Mouse (Mus musculus): Measurements from ENCODE around the gene Rasl11b.

Gene Rasl11b

GRCm38 (mm10) chr5:74188886-74189285 lies 6.2 kb upstream of the Rasl11b start:
- no peak for DNase-seq

GRCm38 (mm10) chr5:74189484-74190160 lies 5.5 kb upstream of the Rasl11b start:
- DNase-seq: peak; percentile 39

GRCm38 (mm10) chr5:74190161-74190491 lies 5.0 kb upstream of the Rasl11b start:
- DNase-seq: peak; percentile 65

DNA sequence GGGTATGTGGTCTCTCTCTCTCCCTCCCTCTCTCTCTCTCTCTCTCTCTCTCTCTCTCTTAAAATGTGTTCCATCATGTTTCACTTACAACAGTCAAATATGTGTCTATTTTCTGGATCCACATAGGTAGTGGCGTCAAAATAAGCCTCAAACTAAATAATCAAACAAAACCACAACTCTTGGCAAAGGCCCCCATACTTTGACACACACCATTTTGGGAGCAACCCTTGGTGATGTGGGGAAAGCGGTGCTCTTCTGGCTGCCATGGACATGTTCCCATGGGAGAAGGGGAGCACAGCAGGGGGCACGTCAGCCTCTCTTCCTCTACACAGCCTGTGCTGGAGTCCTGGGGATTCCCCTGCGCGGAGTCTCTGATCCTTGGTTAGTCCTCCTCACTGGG lies 4.2 kb upstream of the Rasl11b start:
- DNase-seq: no peak

DNA sequence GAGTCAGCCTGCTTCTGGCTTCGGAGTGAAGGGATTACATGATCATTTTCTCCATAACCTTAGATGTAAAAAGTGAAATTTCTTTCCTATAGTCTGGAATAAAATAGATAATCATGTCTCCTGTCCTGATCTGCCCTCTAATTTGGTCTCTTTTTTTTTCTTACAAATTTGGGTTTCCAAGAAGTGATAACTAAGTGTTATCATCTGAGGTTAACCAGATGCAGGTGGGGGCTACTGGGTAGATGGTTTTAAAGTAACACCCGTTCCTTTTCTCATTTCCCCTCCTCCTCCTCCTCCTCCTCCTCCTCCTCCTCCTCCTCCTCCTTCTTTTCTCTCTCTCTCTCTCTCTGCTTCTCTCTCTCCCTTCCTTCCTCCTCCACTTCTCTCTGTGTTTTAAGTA lies 2.1 kb upstream of the Rasl11b start:
- DNase-seq: no peak

GRCm38 (mm10) chr5:74193626-74194025 lies 1.5 kb upstream of the Rasl11b start:
- DNase-seq: no peak

DNA sequence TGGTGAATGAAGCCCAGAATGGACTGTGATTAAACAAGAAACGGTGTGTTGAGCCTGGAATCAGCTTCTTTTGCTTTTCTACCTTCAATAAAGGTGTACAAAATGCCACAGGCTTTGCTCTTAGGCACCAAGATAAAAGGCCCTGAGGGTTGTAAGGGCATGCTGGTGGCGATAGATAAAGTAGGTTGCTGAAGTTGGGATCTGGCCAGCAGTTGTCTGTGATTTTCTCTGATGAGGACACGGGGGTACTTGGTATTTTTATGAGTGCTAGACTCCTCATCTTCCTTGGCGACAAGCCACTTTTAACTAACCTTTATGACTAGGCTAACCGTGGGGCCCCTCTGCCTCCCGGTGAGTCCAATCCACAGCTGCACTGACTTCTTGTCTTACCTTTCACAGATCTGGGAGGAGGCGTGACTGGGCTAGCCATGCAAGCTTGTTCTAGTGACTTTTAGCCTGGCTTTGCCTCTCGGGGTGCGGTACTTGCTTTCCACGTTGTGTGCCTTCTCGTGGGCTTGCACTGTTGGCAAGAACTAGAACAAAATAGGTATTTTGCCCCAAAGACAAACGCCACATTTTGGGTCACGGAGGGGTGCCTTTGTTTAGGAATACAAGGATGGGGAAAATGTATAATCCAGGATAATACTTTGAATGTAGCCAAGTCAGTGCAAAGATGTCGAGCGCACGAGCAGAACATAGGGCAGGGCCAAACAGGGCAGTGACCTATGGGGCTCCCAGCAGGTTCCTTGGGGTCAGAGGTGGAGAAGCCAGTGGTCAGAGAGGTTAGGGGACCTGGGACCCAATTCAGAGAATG lies 852 bp upstream of the Rasl11b start:
- no peak for DNase-seq

DNA sequence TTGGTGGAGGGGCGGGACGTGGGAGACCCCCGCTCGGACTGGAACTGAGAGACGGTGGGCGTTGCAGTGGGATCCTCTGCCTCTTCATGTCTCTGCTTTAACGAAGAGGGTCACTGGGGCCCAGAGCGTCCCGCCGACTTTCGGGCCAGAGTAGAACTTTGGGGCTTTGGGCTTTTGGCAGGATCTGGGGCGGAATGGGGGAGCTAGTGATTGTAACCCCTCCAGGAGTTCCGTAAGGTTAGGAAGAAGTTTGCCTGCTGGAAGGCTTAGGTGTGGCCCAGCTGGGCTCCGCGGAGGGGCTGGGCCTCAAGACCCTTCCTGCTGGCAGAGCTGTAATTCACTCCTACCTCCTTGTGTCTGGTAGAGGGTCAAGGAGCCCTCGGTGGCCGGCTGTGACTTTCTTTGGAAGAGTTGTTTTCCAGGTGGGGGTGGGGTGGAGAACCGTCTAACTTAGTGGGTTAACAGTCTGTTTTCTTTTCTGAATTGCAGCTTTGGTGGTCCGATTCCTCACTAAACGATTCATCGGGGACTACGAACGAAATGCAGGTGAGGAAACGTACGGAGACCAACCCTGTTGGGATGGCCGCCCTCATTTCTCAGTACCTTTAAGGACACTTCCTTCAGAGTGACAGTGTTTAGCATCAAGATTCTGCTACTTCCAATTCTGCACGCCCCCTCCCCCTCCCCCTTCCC lies 674 bp downstream of the Rasl11b start:
- no peak for DNase-seq

DNA sequence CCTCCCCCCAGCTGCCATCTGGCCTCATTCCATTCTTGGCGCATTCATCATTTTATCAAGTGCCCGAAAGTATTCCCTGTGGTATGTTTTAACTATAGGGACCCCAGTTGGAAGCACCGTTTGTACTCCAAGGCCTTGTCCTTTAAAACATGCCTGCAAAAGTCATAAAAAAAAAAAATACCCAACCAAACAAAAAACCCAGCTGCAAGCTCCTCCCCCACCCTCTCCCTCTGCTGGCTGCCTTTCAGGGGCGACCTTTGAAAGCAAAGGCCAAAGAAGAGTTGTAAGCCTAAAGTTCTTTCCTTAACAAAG lies 1.2 kb downstream of the Rasl11b start:
- DNase-seq: peak; percentile 66

- no peak for DNase-seq
Observed at GRCm38 (mm10) chr5:74197541-74198330, 2.6 kb downstream of the Rasl11b start.

DNA sequence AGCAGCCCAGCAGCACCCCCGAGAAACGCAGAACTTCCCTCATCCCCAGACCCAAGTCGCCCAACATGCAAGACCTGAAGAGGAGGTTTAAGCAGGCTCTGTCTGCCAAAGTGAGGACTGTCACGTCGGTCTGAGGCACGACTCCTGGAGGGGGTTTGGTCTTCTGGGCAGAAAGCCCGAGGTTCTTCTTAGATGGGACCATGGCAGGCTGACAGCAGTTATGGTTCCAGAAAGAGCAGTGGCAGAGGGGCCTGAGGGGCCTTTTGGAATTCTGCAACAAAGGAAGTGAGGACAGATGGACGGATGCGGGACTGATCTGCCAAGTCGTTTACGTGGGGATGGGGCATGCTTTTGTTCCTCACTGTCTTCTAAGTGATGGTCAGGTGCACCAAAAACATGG lies 3.4 kb downstream of the Rasl11b start:
- no peak for DNase-seq

DNA sequence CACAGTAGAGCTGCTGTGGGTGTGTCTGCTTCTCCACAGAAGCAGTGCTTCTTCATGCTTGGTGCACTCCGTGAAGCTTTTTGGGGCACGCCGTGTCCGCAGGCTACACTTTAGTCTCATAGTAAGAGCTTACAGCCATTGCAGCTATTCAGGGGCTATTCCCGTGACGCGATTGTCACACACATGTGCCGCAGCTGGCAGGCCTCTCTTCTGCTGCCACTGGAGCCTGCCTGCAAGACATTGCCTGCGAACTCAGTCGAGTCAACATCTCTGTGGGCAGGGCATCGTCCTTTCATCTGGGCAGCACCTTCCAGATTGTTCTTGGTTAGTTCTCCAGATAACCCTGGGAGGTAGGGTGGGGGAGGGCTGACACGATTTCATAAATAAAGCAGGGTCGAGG lies 4.7 kb downstream of the Rasl11b start:
- no peak for DNase-seq

- no peak for DNase-seq
Observed at GRCm38 (mm10) chr5:74200481-74200880, 5.4 kb downstream of the Rasl11b start.

- no peak for DNase-seq
Observed at GRCm38 (mm10) chr5:74201570-74202357, 6.7 kb downstream of the Rasl11b start.

DNA sequence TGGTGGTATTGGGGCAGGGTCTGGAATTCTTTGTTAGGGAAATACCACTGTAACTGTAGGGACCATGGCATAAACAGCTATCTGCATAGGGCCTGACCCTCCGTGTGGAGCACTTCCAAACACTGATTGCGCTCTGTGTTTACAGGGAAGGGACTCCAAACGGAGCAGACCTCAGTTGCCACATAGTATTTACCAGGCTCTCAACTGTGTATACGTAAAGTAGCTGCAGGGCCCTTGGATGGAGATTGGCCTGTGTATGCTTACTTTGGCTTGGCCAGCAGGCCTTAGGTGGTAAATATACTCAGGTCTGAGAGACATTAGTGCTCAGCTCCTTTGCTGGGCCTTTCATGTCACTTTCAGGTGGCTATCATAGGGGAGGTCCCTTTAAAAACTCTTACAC lies 7.4 kb downstream of the Rasl11b start:
- DNase-seq: no peak

- DNase-seq: no peak
Observed at GRCm38 (mm10) chr5:74204465-74204864, 9.4 kb downstream of the Rasl11b start.

- no peak for DNase-seq
Observed at GRCm38 (mm10) chr5:74205509-74205908, 10.4 kb downstream of the Rasl11b start.

DNA sequence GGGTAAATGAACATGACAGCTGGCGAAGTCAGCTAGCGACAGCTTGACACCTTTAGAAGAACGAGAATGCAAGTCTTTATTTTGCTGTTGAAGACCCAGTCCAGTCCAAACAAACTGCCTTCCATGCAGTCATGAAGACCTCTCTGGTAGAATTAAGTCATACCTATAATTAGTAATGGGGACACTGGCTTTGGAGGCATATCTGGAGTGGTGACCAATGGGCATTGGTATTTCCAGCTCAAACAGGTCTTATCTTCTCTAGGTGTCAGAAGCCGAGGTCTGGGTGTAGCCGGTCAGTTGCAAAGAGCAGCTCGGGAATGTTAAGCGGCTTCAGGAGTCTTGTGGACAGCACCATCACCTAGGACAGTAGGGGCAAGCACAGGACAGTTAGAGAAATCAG lies 11.0 kb downstream of the Rasl11b start:
- no peak for DNase-seq

DNA sequence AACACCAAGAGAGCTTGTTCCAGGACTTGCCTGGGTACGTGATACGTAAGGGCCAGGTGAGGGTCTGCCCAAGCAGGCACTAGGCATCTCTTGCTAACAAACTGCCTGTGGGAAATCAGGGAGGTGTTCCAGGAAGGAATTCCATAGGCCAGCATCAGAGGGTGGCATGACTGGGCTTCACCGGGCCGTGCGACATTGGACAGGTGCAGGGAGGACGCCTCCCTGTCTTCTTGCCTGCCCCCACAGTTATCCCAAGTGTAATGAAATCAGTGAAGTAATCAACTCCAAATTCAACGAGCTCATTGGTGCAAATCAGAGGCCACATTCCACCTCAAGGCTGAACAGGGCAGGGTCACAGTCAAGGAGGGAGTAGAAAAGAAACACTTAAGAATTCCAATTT lies 11.6 kb downstream of the Rasl11b start:
- peak; percentile 41 for DNase-seq

DNA sequence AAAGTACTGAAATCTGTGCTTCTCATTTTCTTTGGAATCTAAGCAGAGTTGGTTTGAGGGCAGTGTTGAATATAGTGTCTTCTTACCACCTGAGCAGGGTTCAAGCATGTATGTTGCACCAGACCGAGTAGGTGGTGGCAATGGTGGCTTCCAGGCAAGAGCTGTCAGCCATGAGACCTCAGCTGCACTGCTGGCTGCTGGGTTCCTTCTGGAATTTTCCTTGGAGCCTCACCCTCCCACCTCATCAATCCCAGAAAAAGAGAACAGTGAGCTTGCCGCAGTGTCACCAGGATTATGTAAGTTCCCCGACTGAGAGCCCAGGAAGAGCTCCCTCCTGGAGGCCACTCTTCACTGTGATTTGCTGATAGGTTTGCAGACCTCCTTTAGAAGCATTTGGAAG lies 12.1 kb downstream of the Rasl11b start:
- DNase-seq: no peak

GRCm38 (mm10) chr5:74208438-74208837 lies 13.4 kb downstream of the Rasl11b start:
- DNase-seq: no peak

- no peak for DNase-seq
Observed at GRCm38 (mm10) chr5:74209640-74210039, 14.6 kb downstream of the Rasl11b start.

DNA sequence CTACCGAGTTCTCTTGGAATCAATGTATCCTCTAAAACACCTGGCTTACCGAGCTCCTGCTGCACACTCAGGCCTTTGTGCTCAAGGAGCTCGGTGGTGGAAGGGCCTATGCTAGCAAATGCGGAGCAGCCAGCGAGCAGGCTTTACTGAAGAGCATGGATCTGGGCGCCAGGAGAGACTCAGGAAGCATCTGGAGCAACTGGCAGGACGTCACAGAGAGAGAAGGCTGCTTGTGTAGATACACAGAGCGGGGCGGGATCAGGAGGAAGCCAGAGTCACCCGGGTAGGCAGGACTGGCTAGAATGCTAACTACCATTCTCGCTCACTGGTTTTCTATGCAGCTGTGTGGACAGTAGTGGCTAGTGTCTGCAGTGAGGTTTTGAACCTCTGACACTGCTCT lies 16.3 kb downstream of the Rasl11b start:
- no peak for DNase-seq
